Mouse (Mus musculus) thymus, adult 2 months (tissue): ENCODE results near the gene Plxna4. TPM values are rescaled to one million over a fixed set of nuclear protein-coding genes. Genes with fewer than 3 reads are reported as not detected.

Experiments used
- DNase-seq: peaks from one replicate; pipeline ENCODE4 v3.0.0; 2021
- H3K27ac ChIP-seq: fragments of 200-500 bp; 2 replicates; pipeline ENCODE4 v1.5.1; 2012; ENCODE audit warnings: low read length, control low read depth; ENCODE audit not compliant: control insufficient read depth, insufficient read depth
- H3K27me3 ChIP-seq: fragments of 200-500 bp; 2 replicates; pipeline ENCODE4 v1.6.1; 2012; ENCODE audit warnings: mild to moderate bottlenecking, low read length, moderate library complexity, mixed read lengths; ENCODE audit not compliant: control insufficient read depth, insufficient read depth
- H3K36me3 ChIP-seq: fragments of 200-500 bp; 2 replicates; pipeline ENCODE4 v1.6.1; 2012; ENCODE audit warnings: mild to moderate bottlenecking, low read length, moderate library complexity; ENCODE audit not compliant: control insufficient read depth, insufficient read depth
- H3K4me1 ChIP-seq: fragments of 200-500 bp; replicated peaks from 2 replicates; pipeline ENCODE4 v1.6.1; 2012; ENCODE audit warnings: low read length; ENCODE audit not compliant: control insufficient read depth, insufficient read depth
- H3K4me3 ChIP-seq: fragments of 200-500 bp; 2 replicates; pipeline ENCODE4 v1.5.1; 2012; ENCODE audit warnings: mild to moderate bottlenecking, low read length, control low read depth, moderate library complexity; ENCODE audit not compliant: control insufficient read depth, insufficient read depth
- CTCF ChIP-seq: fragments of 200-500 bp; IDR thresholded peaks from 2 replicates; pipeline ENCODE4 v1.5.1; 2012; ENCODE audit warnings: mild to moderate bottlenecking, control low read depth, low read length, moderate library complexity, borderline replicate concordance; ENCODE audit not compliant: control insufficient read depth, poor library complexity, insufficient read depth; ENCODE audit errors: extremely low read depth
- POLR2A ChIP-seq: fragments of 200-500 bp; IDR thresholded peaks from 2 replicates; pipeline ENCODE4 v1.6.1; 2012; ENCODE audit warnings: mild to moderate bottlenecking, low read length, control low read depth, moderate library complexity; ENCODE audit not compliant: control insufficient read depth, poor library complexity, insufficient read depth; ENCODE audit errors: extremely low read depth
- WGBS: fragments of 180-500 bp; shearing (Covaris S2); methylation state at CpG from one replicate; pipeline ENCODE4 v1.1.7; 2018; 5-methylcytosine and 5-hydroxymethylcytosine counted together
- polyA plus RNA-seq: library from polyadenylated mRNA; depleted of rRNA; stranded (reverse); fragments of >200 nt; gene quantifications from 2 replicates; pipeline ENCODE4 v1.2.3, GENCODE M21; 2012

Plxna4 gene
- polyA plus RNA-seq, 1 experiment, result 0.66 TPM

GRCm38 (mm10) chr6:32544021-32544420 is 44.0 kb downstream of the Plxna4 start:
- DNase-seq, result no peak
- 83% methylated on average over 3 of the region's 3 CpGs for WGBS
- Histone ChIP-seq H3K4me1 (0 out of 2 replicates have a peak, but pooled peaks cover 4% of the 10 kb centered on the region), H3K27me3 (no peaks in the 10 kb centered on the region), H3K36me3 (no peaks in the 10 kb centered on the region), H3K27ac (no peak overlapping the region), H3K4me3 (no peak overlapping the region)
- no peak for TF ChIP-seq POLR2A

- H3K4me3 ChIP-seq, result no peak overlapping the region
- 82% methylated on average over 4 of the region's 4 CpGs for WGBS
- no peak for DNase-seq
- H3K27ac ChIP-seq, result no peak overlapping the region
- H3K4me1 ChIP-seq, result 0 out of 2 replicates have a peak, but pooled peaks cover 4% of the 10 kb centered on the region
- TF ChIP-seq CTCF, result no peak
- H3K36me3 ChIP-seq, result no peaks in the 10 kb centered on the region
- no peaks in the 10 kb centered on the region for H3K27me3 ChIP-seq
These were observed 47.8 kb downstream of the Plxna4 start for GRCm38 (mm10) chr6:32540155-32540554.

GRCm38 (mm10) chr6:32533962-32534740 is 53.8 kb downstream of the Plxna4 start:
- Histone ChIP-seq H3K27ac (no peak overlapping the region), H3K27me3 (no peaks in the 10 kb centered on the region), H3K4me3 (no peak overlapping the region), H3K4me1 (no peaks in the 10 kb centered on the region), H3K36me3 (no peaks in the 10 kb centered on the region)
- TF ChIP-seq POLR2A (no peak), CTCF (no peak)
- DNase-seq, result no peak
- 91% methylated on average over 3 of the region's 3 CpGs for WGBS

- Histone ChIP-seq H3K27ac (no peak overlapping the region), H3K4me3 (no peak overlapping the region)
- WGBS, result 76% methylated on average over 8 of the region's 8 CpGs
These were observed 59.9 kb downstream of the Plxna4 start for GRCm38 (mm10) chr6:32528081-32528570.

GRCm38 (mm10) chr6:32527518-32527917 is 60.5 kb downstream of the Plxna4 start:
- no peak for DNase-seq
- 94% methylated on average over 7 of the region's 7 CpGs for WGBS
- no peaks in the 10 kb centered on the region for H3K4me1 ChIP-seq
- H3K4me3 ChIP-seq, result no peak overlapping the region
- H3K27me3 ChIP-seq, result no peaks in the 10 kb centered on the region
- H3K36me3 ChIP-seq, result no peaks in the 10 kb centered on the region
- TF ChIP-seq CTCF (no peak), POLR2A (no peak)
- H3K27ac ChIP-seq, result no peak overlapping the region

More at GRCm38 (mm10) chr6:32528081-32528570, 59.9 kb downstream of the Plxna4 start:
- Histone ChIP-seq H3K4me1 (no peaks in the 10 kb centered on the region), H3K36me3 (no peaks in the 10 kb centered on the region), H3K27me3 (no peaks in the 10 kb centered on the region)
- TF ChIP-seq POLR2A, result no peak
- TF ChIP-seq CTCF, result no peak
- no peak for DNase-seq

GRCm38 (mm10) chr6:32526762-32527161 is 61.2 kb downstream of the Plxna4 start:
- no peaks in the 10 kb centered on the region for H3K27me3 ChIP-seq
- no peaks in the 10 kb centered on the region for H3K4me1 ChIP-seq
- no peak overlapping the region for H3K4me3 ChIP-seq
- TF ChIP-seq POLR2A, result no peak
- TF ChIP-seq CTCF, result no peak
- no peak overlapping the region for H3K27ac ChIP-seq
- no peak for DNase-seq
- H3K36me3 ChIP-seq, result no peaks in the 10 kb centered on the region
- 92% methylated on average over 5 of the region's 5 CpGs for WGBS
